Mouse (Mus musculus): ENCODE measurements at regions not wholly inside any gene's neighbourhood (a gene's known extent, or its start where the extent isn't known, plus 50 kb on each side); places are given as distances from the start of the nearest gene placed in this dataset.

- Histone ChIP-seq H3K9ac (no peak overlapping the region), H3K9me3 (no peaks in the 10 kb centered on the region), H3K27me3 (no peaks in the 10 kb centered on the region), H3K4me3 (no peak overlapping the region), H3K4me1 (replicated peaks) (peaks cover 25% of the 10 kb centered on the region), H3K27ac (no peak overlapping the region), H3K4me2 (no peak overlapping the region), H3K36me3 (no peaks in the 10 kb centered on the region)
- 61% methylated on average over 8 of the region's 8 CpGs for WGBS
- no peak for ATAC-seq (ENCODE audit: low FRiP score)
Observed at GRCm38 (mm10) chr16:73100273-73100672, 792.2 kb downstream of the Robo1 start.

DNA sequence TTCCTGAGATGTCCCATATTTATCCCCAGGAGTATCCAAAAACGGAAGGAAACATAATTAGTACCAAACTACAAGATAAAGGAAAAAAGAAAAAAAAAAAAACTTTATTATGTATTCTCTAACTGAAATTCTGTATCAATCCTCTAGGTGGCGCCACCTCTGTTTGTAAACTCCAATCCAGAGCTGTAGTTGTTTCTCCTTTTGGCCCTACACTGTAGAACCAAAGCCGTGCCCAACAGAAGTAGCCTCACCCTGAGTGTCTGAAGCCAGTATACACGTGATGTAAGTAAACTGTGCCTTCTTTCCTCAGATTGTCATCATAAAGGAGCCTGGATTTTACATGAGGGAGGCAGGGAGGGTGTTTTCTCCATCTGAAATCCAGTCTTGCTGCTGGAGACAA, 790.7 kb downstream of the Robo1 start:
- H3K9ac ChIP-seq: no peak overlapping the region
- H3K36me3 ChIP-seq: no peaks in the 10 kb centered on the region
- peaks cover 15% of the 10 kb centered on the region for H3K4me1 ChIP-seq (replicated peaks)
- H3K4me3 ChIP-seq: no peak overlapping the region
- H3K4me2 ChIP-seq: no peak overlapping the region
- H3K27me3 ChIP-seq: no peaks in the 10 kb centered on the region
- ATAC-seq (ENCODE audit: low FRiP score): no peak
- H3K27ac ChIP-seq: no peak overlapping the region
- H3K9me3 ChIP-seq: no peaks in the 10 kb centered on the region
- 20% methylated on average over 4 of the region's 4 CpGs for WGBS

DNA sequence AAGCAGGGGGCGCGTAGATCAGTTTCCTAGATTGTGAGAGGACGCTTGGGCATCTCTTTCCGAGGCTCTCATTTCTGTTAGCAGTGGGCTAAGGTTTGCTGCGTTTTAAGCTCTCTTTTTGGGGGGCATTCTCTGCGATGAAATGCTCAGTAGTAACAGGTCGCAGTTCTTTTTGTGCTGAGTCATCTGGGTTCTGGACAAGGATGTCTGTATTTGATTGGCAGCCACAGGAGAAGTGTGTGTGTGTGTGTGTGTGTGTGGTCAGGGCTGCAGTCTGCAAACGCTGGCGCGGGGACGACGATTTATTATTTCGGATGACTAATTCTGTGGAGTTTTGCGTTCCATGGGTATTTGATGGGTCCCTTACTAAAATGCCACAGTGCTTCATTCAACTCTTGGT, 789.1 kb downstream of the Robo1 start:
- H3K4me2 ChIP-seq: peak overlapping the region; percentile 36
- WGBS: 9% methylated on average over 14 of the region's 14 CpGs
- H3K4me1 ChIP-seq (replicated peaks): peaks cover 15% of the 10 kb centered on the region
- H3K9me3 ChIP-seq: no peaks in the 10 kb centered on the region
- no peak overlapping the region for H3K9ac ChIP-seq
- ATAC-seq (ENCODE audit: low FRiP score): no peak
- H3K27me3 ChIP-seq: no peaks in the 10 kb centered on the region
- no peak overlapping the region for H3K4me3 ChIP-seq
- H3K27ac ChIP-seq: no peak overlapping the region
- no peaks in the 10 kb centered on the region for H3K36me3 ChIP-seq

DNA sequence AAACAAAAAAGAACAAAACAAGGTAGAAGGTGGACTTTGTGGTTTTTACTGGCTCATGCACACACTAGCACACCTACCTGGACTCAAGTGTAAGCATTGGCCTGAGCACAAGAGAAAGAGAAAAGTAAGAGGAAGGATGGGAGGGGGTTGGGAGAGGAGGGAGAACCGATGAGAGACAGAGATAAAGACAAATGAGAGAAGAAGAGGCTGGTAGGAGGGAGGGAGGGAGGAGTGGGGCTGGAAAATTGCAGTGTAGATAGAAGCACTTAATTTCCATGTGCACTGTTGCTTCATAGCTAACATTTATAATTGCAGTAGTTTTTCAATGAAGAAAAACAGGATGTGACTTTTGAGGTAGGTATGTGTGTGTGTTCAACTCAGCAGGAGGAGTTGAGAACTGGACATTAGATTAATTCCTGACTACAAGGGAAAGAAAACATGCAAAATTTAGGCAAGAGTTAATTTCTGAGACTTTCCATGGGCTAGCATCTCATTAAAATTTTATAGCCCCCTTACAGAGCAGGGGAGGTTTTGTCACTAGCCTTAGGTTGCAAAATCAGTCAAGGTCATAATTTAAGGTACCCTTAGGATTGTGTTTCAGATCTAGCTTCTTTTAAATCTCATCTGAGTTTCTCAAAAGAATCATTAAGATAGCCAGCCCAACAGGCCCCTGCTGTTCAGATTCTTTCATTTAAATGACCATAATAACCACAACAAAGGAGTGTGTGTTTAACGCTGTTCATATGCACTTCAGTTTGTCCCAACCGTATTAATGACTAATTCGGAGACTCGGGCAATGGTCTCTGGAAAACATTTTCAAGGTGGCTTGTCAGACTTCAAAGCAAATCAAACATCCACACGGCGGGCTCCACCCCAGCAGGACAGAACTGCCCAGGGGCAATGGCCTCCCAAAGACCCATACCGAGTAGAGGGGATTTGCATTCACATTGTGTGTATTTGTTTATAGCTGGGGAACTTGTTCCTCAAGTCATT, 788.3 kb downstream of the Robo1 start:
- Histone ChIP-seq H3K4me1 (replicated peaks) (peaks cover 15% of the 10 kb centered on the region), H3K27me3 (no peaks in the 10 kb centered on the region), H3K27ac (no peak overlapping the region), H3K4me3 (no peak overlapping the region), H3K9me3 (no peaks in the 10 kb centered on the region), H3K4me2 (peak overlapping the region; percentile 36), H3K9ac (no peak overlapping the region), H3K36me3 (no peaks in the 10 kb centered on the region)
- WGBS: 4% methylated on average over 8 of the region's 8 CpGs
- no peak for ATAC-seq (ENCODE audit: low FRiP score)

Data from hindbrain, embryonic 13.5 days (tissue).